In genomic region chr15:67725239-67725638, GRCm38 (mm10) we compare ENCODE assay signal across 30 mouse cellular contexts.
DNase-seq lines count a peak whose midpoint lies in the region; ATAC-seq and TF ChIP-seq lines count a peak whose summit lies in the region.
"Had no signal": no experiment of that assay in that cellular context is flagged by ENCODE, and none has a peak within 500 bp of the region (broad histone marks: within the 10 kb centered on the region; RNA-seq: fewer than 3 reads in every experiment).

No protein-coding gene starts in this region.

- 25% methylated on average over 5 of the region's 5 CpGs for WGBS in heart, embryonic 13.5 days
- 52% methylated on average over 5 of the region's 5 CpGs for WGBS in kidney, postnatal 0 days
- 65% methylated on average over 5 of the region's 5 CpGs for WGBS in kidney, embryonic 15.5 days
- WGBS in limb, embryonic 15.5 days: 40% methylated on average over 5 of the region's 5 CpGs
- WGBS in forebrain, embryonic 16.5 days: 86% methylated on average over 5 of the region's 5 CpGs

- peak; percentile 21 for DNase-seq in embryo, embryonic 11 days
- no peak for DNase-seq in embryo, embryonic 9.5 days (ENCODE audit: extremely low spot score)
- DNase-seq in heart, adult 9 months (ENCODE audit: low spot score in 2 of 2): no peak
- peak; percentile 36 for DNase-seq in kidney, postnatal 0 days (ENCODE audit: low spot score)
- DNase-seq: adrenal gland, adult 2 months; adrenal gland, postnatal 36 days; cerebellum, adult 2 months; cerebellum, postnatal 14 days; forebrain, postnatal 0 days; gastrocnemius, postnatal 10 days; kidney, adult 18-20 months; kidney, postnatal 10 days; layer of hippocampus, adult 9-11 months; liver, postnatal 0 days; lung, postnatal 10 days; right cerebral cortex, postnatal 25 days; thymus, postnatal 14 days had no signal

- H3K4me1 ChIP-seq in heart, embryonic 13.5 days: peaks cover 24% of the 10 kb centered on the region
- no peaks in the 10 kb centered on the region for H3K4me1 ChIP-seq in kidney, postnatal 0 days (replicated peaks; ENCODE audit: insufficient read depth, low read length)
- H3K4me1 ChIP-seq in kidney, embryonic 15.5 days: no peaks in the 10 kb centered on the region
- no peaks in the 10 kb centered on the region for H3K4me1 ChIP-seq in limb, embryonic 15.5 days
- no peaks in the 10 kb centered on the region for H3K4me1 ChIP-seq in forebrain, embryonic 16.5 days (replicated peaks; ENCODE audit: control insufficient read depth, insufficient read depth, low read length)
- H3K4me1 ChIP-seq: embryonic facial prominence, embryonic 13.5 days; hindbrain, embryonic 10.5 days; liver, embryonic 12.5 days had no signal

- no peaks in the 10 kb centered on the region for H3K27me3 ChIP-seq in heart, embryonic 13.5 days (replicated peaks)
- H3K27me3 ChIP-seq in kidney, postnatal 0 days (ENCODE audit: insufficient read depth, low read length): no peaks in the 10 kb centered on the region
- H3K27me3 ChIP-seq in kidney, embryonic 15.5 days: no peaks in the 10 kb centered on the region
- H3K27me3 ChIP-seq in limb, embryonic 15.5 days: no peaks in the 10 kb centered on the region
- H3K27me3 ChIP-seq in forebrain, embryonic 16.5 days (replicated peaks; ENCODE audit: control insufficient read depth, insufficient read depth, low read length): no peaks in the 10 kb centered on the region
- H3K27me3 ChIP-seq: CH12.LX; embryonic facial prominence, embryonic 13.5 days; liver, embryonic 12.5 days had no signal

- no peak for TF ChIP-seq CTCF in kidney, postnatal 0 days (IDR thresholded peaks at IDR 0.05; ENCODE audit: low read depth)

- no peaks in the 10 kb centered on the region for H3K9me3 ChIP-seq in heart, embryonic 13.5 days
- H3K9me3 ChIP-seq in kidney, postnatal 0 days (replicated peaks; ENCODE audit: low read length): no peaks in the 10 kb centered on the region
- H3K9me3 ChIP-seq in kidney, embryonic 15.5 days (replicated peaks): no peaks in the 10 kb centered on the region
- H3K9me3 ChIP-seq in limb, embryonic 15.5 days: no peaks in the 10 kb centered on the region
- H3K9me3 ChIP-seq in forebrain, embryonic 16.5 days (ENCODE audit: control insufficient read depth, low read length): no peaks in the 10 kb centered on the region
- H3K9me3 ChIP-seq: embryonic facial prominence, embryonic 13.5 days; hindbrain, embryonic 10.5 days; liver, embryonic 12.5 days had no signal

- no peak overlapping the region for H3K9ac ChIP-seq in heart, embryonic 13.5 days
- H3K9ac ChIP-seq in kidney, postnatal 0 days (ENCODE audit: low read depth, low read length): no peak overlapping the region
- H3K9ac ChIP-seq in kidney, embryonic 15.5 days: no peak overlapping the region
- H3K9ac ChIP-seq in limb, embryonic 15.5 days: no peak overlapping the region
- H3K9ac ChIP-seq in forebrain, embryonic 16.5 days (replicated peaks; ENCODE audit: low read depth, low read length): no peak overlapping the region
- H3K9ac ChIP-seq: embryonic facial prominence, embryonic 13.5 days; forebrain, postnatal 0 days; liver, embryonic 12.5 days; liver, postnatal 0 days had no signal

- peak overlapping the region; percentile 82 for H3K27ac ChIP-seq in heart, embryonic 13.5 days (replicated peaks)
- no peak overlapping the region for H3K27ac ChIP-seq in kidney, postnatal 0 days
- H3K27ac ChIP-seq in kidney, embryonic 15.5 days: no peak overlapping the region
- H3K27ac ChIP-seq in limb, embryonic 15.5 days: no peak overlapping the region
- no peak overlapping the region for H3K27ac ChIP-seq in forebrain, embryonic 16.5 days (ENCODE audit: low read length)
- H3K27ac ChIP-seq: embryonic facial prominence, embryonic 13.5 days; hindbrain, embryonic 10.5 days; liver, embryonic 12.5 days had no signal

- H3K4me3 ChIP-seq in heart, embryonic 13.5 days: no peak overlapping the region
- H3K4me3 ChIP-seq in kidney, postnatal 0 days (replicated peaks; ENCODE audit: low read depth, low read length): no peak overlapping the region
- no peak overlapping the region for H3K4me3 ChIP-seq in kidney, embryonic 15.5 days (replicated peaks)
- no peak overlapping the region for H3K4me3 ChIP-seq in limb, embryonic 15.5 days
- no peak overlapping the region for H3K4me3 ChIP-seq in forebrain, embryonic 16.5 days (replicated peaks; ENCODE audit: low read length)
- H3K4me3 ChIP-seq: embryonic facial prominence, embryonic 13.5 days; erythroblast, embryonic 14.5 days; hindbrain, embryonic 10.5 days; liver, embryonic 12.5 days had no signal

- ATAC-seq in heart, embryonic 13.5 days (ENCODE audit: extremely low read depth, insufficient number of reproducible peaks, low FRiP score, low TSS enrichment): peak; percentile 61; the same call in 1 of the 2 replicates
- no peak for ATAC-seq in kidney, postnatal 0 days (replicated peaks; ENCODE audit: low FRiP score, low read depth)
- ATAC-seq in kidney, embryonic 15.5 days (replicated peaks; ENCODE audit: low FRiP score): no peak
- peak; percentile 24; the same call in 1 of the 2 replicates for ATAC-seq in limb, embryonic 15.5 days (ENCODE audit: insufficient number of reproducible peaks, low FRiP score, low TSS enrichment, low read depth)
- no peak for ATAC-seq in forebrain, embryonic 16.5 days
- ATAC-seq: activated CD4-positive, CD25-positive, alpha-beta regulatory T cell, adult 4 months; hindbrain, embryonic 16.5 days; liver, embryonic 12.5 days; liver, postnatal 0 days; midbrain, embryonic 16.5 days had no signal

- no peaks in the 10 kb centered on the region for H3K36me3 ChIP-seq in heart, embryonic 13.5 days
- no peaks in the 10 kb centered on the region for H3K36me3 ChIP-seq in kidney, postnatal 0 days (ENCODE audit: insufficient read depth, low read length)
- H3K36me3 ChIP-seq in kidney, embryonic 15.5 days: no peaks in the 10 kb centered on the region
- H3K36me3 ChIP-seq in limb, embryonic 15.5 days: no peaks in the 10 kb centered on the region
- H3K36me3 ChIP-seq in forebrain, embryonic 16.5 days (ENCODE audit: control insufficient read depth, insufficient read depth): no peaks in the 10 kb centered on the region
- H3K36me3 ChIP-seq: embryonic facial prominence, embryonic 13.5 days; hindbrain, embryonic 10.5 days; liver, embryonic 12.5 days had no signal

- peak overlapping the region; percentile 36 for H3K4me2 ChIP-seq in heart, embryonic 13.5 days
- H3K4me2 ChIP-seq in kidney, postnatal 0 days (ENCODE audit: low read length): no peak overlapping the region
- H3K4me2 ChIP-seq in kidney, embryonic 15.5 days: no peak overlapping the region
- H3K4me2 ChIP-seq in limb, embryonic 15.5 days: no peak overlapping the region
- no peak overlapping the region for H3K4me2 ChIP-seq in forebrain, embryonic 16.5 days (ENCODE audit: low read length)
- H3K4me2 ChIP-seq: embryonic facial prominence, embryonic 13.5 days; liver, embryonic 12.5 days; midbrain, embryonic 11.5 days had no signal

Comparison
In these comparisons a context has a peak if more than half of its experiments do, and no peak if none do; other contexts are left out.
1. DNase-seq: peak in embryo, embryonic 11 days (single experiment) and kidney, postnatal 0 days (single experiment); none in embryo, embryonic 9.5 days (single experiment) and heart, adult 9 months (0 of 2).
2. ATAC-seq: peak in heart, embryonic 13.5 days (single experiment) and limb, embryonic 15.5 days (single experiment); none in kidney, postnatal 0 days (single experiment), kidney, embryonic 15.5 days (single experiment) and forebrain, embryonic 16.5 days (single experiment).